Mouse (Mus musculus): ENCODE measurements at regions not wholly inside any gene's neighbourhood (a gene's known extent, or its start where the extent isn't known, plus 50 kb on each side); places are given as distances from the start of the nearest gene placed in this dataset.
"Not testable (repeated sequence)": the region's sequence is repeated elsewhere in the genome, so short reads cannot be mapped to it uniquely, and the experiment has no call there.

- Histone ChIP-seq H3K4me3 (ENCODE audit: insufficient read depth in 1 of 2, low read depth in 2 of 2, low read length in 2 of 2) (no peak overlapping the region), H3K9ac (replicated peaks) (no peak overlapping the region), H3K27me3 (ENCODE audit: control insufficient read depth, insufficient read depth, low read length) (no peaks in the 10 kb centered on the region), H3K27ac (no peak overlapping the region), H3K4me2 (ENCODE audit: low read depth) (no peak overlapping the region), H3K36me3 (replicated peaks; ENCODE audit: control insufficient read depth, insufficient read depth, low read depth) (no peaks in the 10 kb centered on the region), H3K4me1 (replicated peaks; ENCODE audit: control insufficient read depth in 2 of 2, insufficient read depth in 2 of 2, low read length in 1 of 2) (no peaks in the 10 kb centered on the region), H3K9me3 (ENCODE audit: control insufficient read depth, low read length) (no peaks in the 10 kb centered on the region)
- DNase-seq (ENCODE audit: low read depth in 3 of 3, low spot score in 3 of 3) (no peak), ATAC-seq (ENCODE audit: insufficient read depth) (no peak)
- 34% methylated on average over 4 of the region's 4 CpGs for WGBS (ENCODE audit: insufficient replicate concordance)
- no peak for TF ChIP-seq EP300 (IDR thresholded peaks at IDR 0.05; ENCODE audit: low read depth)
- no peak for TF ChIP-seq CTCF (IDR thresholded peaks at IDR 0.05; ENCODE audit: low read depth)
Measured at GRCm38 (mm10) chr9:84461441-84461840, 536.5 kb downstream of the Bckdhb start.

GRCm38 (mm10) chr9:84466741-84467140 is 541.8 kb downstream of the Bckdhb start:
- no peaks in the 10 kb centered on the region for H3K9me3 ChIP-seq (ENCODE audit: control insufficient read depth, low read length)
- WGBS (ENCODE audit: insufficient replicate concordance), result 6% methylated on average over 3 of the region's 3 CpGs
- ATAC-seq (ENCODE audit: insufficient read depth) (no peak), DNase-seq (ENCODE audit: low read depth in 3 of 3, low spot score in 3 of 3) (peak in 1 of 3 experiments; percentile 9)
- no peaks in the 10 kb centered on the region for H3K4me1 ChIP-seq (replicated peaks; ENCODE audit: control insufficient read depth in 2 of 2, insufficient read depth in 2 of 2, low read length in 1 of 2)
- TF ChIP-seq EP300 (IDR thresholded peaks at IDR 0.05; ENCODE audit: low read depth) (no peak), CTCF (IDR thresholded peaks at IDR 0.05; ENCODE audit: low read depth) (peak; percentile 35; the same call in 1 of the 2 replicates)
- no peaks in the 10 kb centered on the region for H3K36me3 ChIP-seq (replicated peaks; ENCODE audit: control insufficient read depth, insufficient read depth, low read depth)
- no peak overlapping the region for H3K4me2 ChIP-seq (ENCODE audit: low read depth)
- no peak overlapping the region for H3K9ac ChIP-seq (replicated peaks)
- no peak overlapping the region for H3K4me3 ChIP-seq (ENCODE audit: insufficient read depth in 1 of 2, low read depth in 2 of 2, low read length in 2 of 2)
- no peak overlapping the region for H3K27ac ChIP-seq
- no peaks in the 10 kb centered on the region for H3K27me3 ChIP-seq (ENCODE audit: control insufficient read depth, insufficient read depth, low read length)

- WGBS (ENCODE audit: insufficient replicate concordance), result 41% methylated on average over 4 of the region's 4 CpGs
- DNase-seq (ENCODE audit: low read depth in 3 of 3, low spot score in 3 of 3) (no peak), ATAC-seq (ENCODE audit: insufficient read depth) (no peak)
- H3K9me3 ChIP-seq (ENCODE audit: control insufficient read depth, low read length), result no peaks in the 10 kb centered on the region
- H3K9ac ChIP-seq (replicated peaks), result no peak overlapping the region
- no peak overlapping the region for H3K4me2 ChIP-seq (ENCODE audit: low read depth)
- no peak overlapping the region for H3K27ac ChIP-seq
- TF ChIP-seq EP300 (IDR thresholded peaks at IDR 0.05; ENCODE audit: low read depth), result no peak
- no peak for TF ChIP-seq CTCF (IDR thresholded peaks at IDR 0.05; ENCODE audit: low read depth)
- H3K4me3 ChIP-seq (ENCODE audit: insufficient read depth in 1 of 2, low read depth in 2 of 2, low read length in 2 of 2), result no peak overlapping the region
- no peaks in the 10 kb centered on the region for H3K36me3 ChIP-seq (replicated peaks; ENCODE audit: control insufficient read depth, insufficient read depth, low read depth)
- H3K4me1 ChIP-seq (replicated peaks; ENCODE audit: control insufficient read depth in 2 of 2, insufficient read depth in 2 of 2, low read length in 1 of 2), result no peaks in the 10 kb centered on the region
- H3K27me3 ChIP-seq (ENCODE audit: control insufficient read depth, insufficient read depth, low read length), result no peaks in the 10 kb centered on the region
Measured at GRCm38 (mm10) chr9:84472696-84473095, 547.8 kb downstream of the Bckdhb start.

- H3K36me3 ChIP-seq (replicated peaks; ENCODE audit: control insufficient read depth, insufficient read depth, low read depth), result no peaks in the 10 kb centered on the region
- 29% methylated on average over 1 of the region's 1 CpGs for WGBS (ENCODE audit: insufficient replicate concordance)
- no peaks in the 10 kb centered on the region for H3K4me1 ChIP-seq (replicated peaks; ENCODE audit: control insufficient read depth in 2 of 2, insufficient read depth in 2 of 2, low read length in 1 of 2)
- DNase-seq (ENCODE audit: low read depth in 3 of 3, low spot score in 3 of 3) (no peak), ATAC-seq (ENCODE audit: insufficient read depth) (no peak)
- no peaks in the 10 kb centered on the region for H3K9me3 ChIP-seq (ENCODE audit: control insufficient read depth, low read length)
- no peaks in the 10 kb centered on the region for H3K27me3 ChIP-seq (ENCODE audit: control insufficient read depth, insufficient read depth, low read length)
- H3K9ac ChIP-seq (replicated peaks), result no peak overlapping the region
- H3K4me3 ChIP-seq (ENCODE audit: insufficient read depth in 1 of 2, low read depth in 2 of 2, low read length in 2 of 2), result no peak overlapping the region
- no peak for TF ChIP-seq CTCF (IDR thresholded peaks at IDR 0.05; ENCODE audit: low read depth)
- no peak for TF ChIP-seq EP300 (IDR thresholded peaks at IDR 0.05; ENCODE audit: low read depth)
- no peak overlapping the region for H3K4me2 ChIP-seq (ENCODE audit: low read depth)
- H3K27ac ChIP-seq, result no peak overlapping the region
Measured at GRCm38 (mm10) chr9:84475906-84476305, 551.0 kb downstream of the Bckdhb start.

GRCm38 (mm10) chr9:84499507-84499906 is 574.6 kb downstream of the Bckdhb start:
- no peak overlapping the region for H3K27ac ChIP-seq
- H3K4me1 ChIP-seq (replicated peaks; ENCODE audit: control insufficient read depth in 2 of 2, insufficient read depth in 2 of 2, low read length in 1 of 2), result no peaks in the 10 kb centered on the region
- no peaks in the 10 kb centered on the region for H3K9me3 ChIP-seq (ENCODE audit: control insufficient read depth, low read length)
- H3K27me3 ChIP-seq (ENCODE audit: control insufficient read depth, insufficient read depth, low read length), result no peaks in the 10 kb centered on the region
- no peak overlapping the region for H3K4me3 ChIP-seq (ENCODE audit: insufficient read depth in 1 of 2, low read depth in 2 of 2, low read length in 2 of 2)
- no peak overlapping the region for H3K4me2 ChIP-seq (ENCODE audit: low read depth)
- ATAC-seq (ENCODE audit: insufficient read depth) (no peak), DNase-seq (ENCODE audit: low read depth in 3 of 3, low spot score in 3 of 3) (peak in 1 of 3 experiments; percentile 0)
- TF ChIP-seq EP300 (IDR thresholded peaks at IDR 0.05; ENCODE audit: low read depth) (no peak), CTCF (IDR thresholded peaks at IDR 0.05; ENCODE audit: low read depth) (no peak)
- 15% methylated on average over 2 of the region's 2 CpGs for WGBS (ENCODE audit: insufficient replicate concordance)
- no peaks in the 10 kb centered on the region for H3K36me3 ChIP-seq (replicated peaks; ENCODE audit: control insufficient read depth, insufficient read depth, low read depth)
- H3K9ac ChIP-seq (replicated peaks), result no peak overlapping the region

- not testable (repeated sequence) for H3K4me2 ChIP-seq (ENCODE audit: low read depth); H3K9me3 ChIP-seq (ENCODE audit: control insufficient read depth, low read length); H3K27ac ChIP-seq; H3K27me3 ChIP-seq (ENCODE audit: control insufficient read depth, insufficient read depth, low read length); H3K4me1 ChIP-seq (replicated peaks; ENCODE audit: control insufficient read depth in 2 of 2, insufficient read depth in 2 of 2, low read length in 1 of 2); ATAC-seq (ENCODE audit: insufficient read depth); H3K36me3 ChIP-seq (replicated peaks; ENCODE audit: control insufficient read depth, insufficient read depth, low read depth); H3K9ac ChIP-seq (replicated peaks); H3K4me3 ChIP-seq (ENCODE audit: insufficient read depth in 1 of 2, low read depth in 2 of 2, low read length in 2 of 2); DNase-seq (ENCODE audit: low read depth in 3 of 3, low spot score in 3 of 3)
Measured at GRCm38 (mm10) chr9:84502981-84503380, 578.0 kb downstream of the Bckdhb start.

Data from liver, embryonic 14.5 days (tissue).